Mouse (Mus musculus) small intestine, adult 2 months (tissue): ENCODE data around the gene Setdb1.

Experiments
- CTCF ChIP-seq: fragments of 200-500 bp; IDR thresholded peaks from 2 replicates; pipeline ENCODE4 v1.5.1; 2012; ENCODE audit warnings: low read depth, mild to moderate bottlenecking, control low read depth, inconsistent platforms, low read length, moderate library complexity, mixed read lengths; ENCODE audit not compliant: insufficient replicate concordance, insufficient read length; ENCODE audit errors: extremely low read depth
- POLR2A ChIP-seq: fragments of 200-500 bp; IDR thresholded peaks from 2 replicates; pipeline ENCODE4 v1.6.1; 2012; ENCODE audit warnings: low read depth, mild to moderate bottlenecking, control low read depth, inconsistent platforms, low read length, moderate library complexity

GRCm38 (mm10) chr3:95291041-95291440, 66.0 kb downstream of the Setdb1 start:
- no peak for TF ChIP-seq CTCF
- no peak for TF ChIP-seq POLR2A
